Comparison of ENCODE assay signal across 9 mouse cellular contexts in the genomic region with DNA sequence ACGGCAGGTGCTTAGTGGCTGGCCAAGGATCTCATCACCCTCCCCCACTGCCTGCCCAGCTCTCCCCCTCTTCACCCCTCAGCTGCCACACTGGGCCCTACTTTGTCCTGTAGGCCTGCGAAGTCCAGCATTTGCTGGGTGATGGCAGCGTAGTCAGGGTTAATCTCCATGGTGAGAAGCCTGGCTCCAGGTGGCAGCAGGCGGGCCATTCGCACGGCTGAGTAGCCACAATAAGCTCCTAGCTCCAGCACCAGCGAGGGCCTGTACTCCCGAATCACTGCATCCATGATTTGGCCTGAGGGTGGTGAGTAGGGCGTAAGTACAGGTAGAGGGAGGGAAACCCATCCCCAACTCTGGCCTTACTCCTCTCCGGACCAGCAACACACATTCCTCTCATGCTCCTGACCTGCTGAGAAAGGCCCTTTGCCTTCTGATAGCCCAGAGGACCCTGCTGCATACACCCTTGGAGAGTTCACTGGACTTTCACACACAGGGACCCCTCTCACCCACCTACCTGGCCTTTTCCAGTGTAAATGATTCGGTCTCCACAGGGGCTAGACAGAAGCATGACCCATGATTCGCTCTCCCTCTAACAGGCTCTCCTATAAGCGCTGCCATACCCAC. TPM values are rescaled to one million over a fixed set of nuclear protein-coding genes. Genes with fewer than 3 reads are reported as not detected.
DNase-seq lines count a peak whose midpoint lies in the region; ATAC-seq and TF ChIP-seq lines count a peak whose summit lies in the region.
"Had no signal": no experiment of that assay in that cellular context is flagged by ENCODE, and none has a peak within 500 bp of the region (broad histone marks: within the 10 kb centered on the region; RNA-seq: fewer than 3 reads in every experiment).

No protein-coding gene starts in this region.

- no peak overlapping the region for H3K9ac ChIP-seq in stomach, embryonic 15.5 days
- H3K9ac ChIP-seq in intestine, postnatal 0 days (ENCODE audit: low read depth, low read length), result no peak overlapping the region
- H3K9ac ChIP-seq: liver, embryonic 14.5 days had no signal

- 94% methylated on average over 13 of the region's 13 CpGs for WGBS in spleen, adult 2 months
- 85% methylated on average over 13 of the region's 13 CpGs for WGBS in stomach, embryonic 15.5 days
- 88% methylated on average over 13 of the region's 13 CpGs for WGBS in intestine, postnatal 0 days

- peaks cover 11% of the 10 kb centered on the region for H3K36me3 ChIP-seq in spleen, adult 2 months (ENCODE audit: control insufficient read depth, insufficient read depth, low read length)
- H3K36me3 ChIP-seq in stomach, embryonic 15.5 days, result peaks cover 3% of the 10 kb centered on the region; the same call in 1 of the 2 replicates
- H3K36me3 ChIP-seq in intestine, postnatal 0 days (ENCODE audit: control insufficient read depth, insufficient read depth), result peaks cover 44% of the 10 kb centered on the region

- DNase-seq in cerebellum, adult 11 months, result peak; percentile 29
- no peak for DNase-seq in cerebellum, postnatal 4 days (ENCODE audit: low spot score in 2 of 2)
- no peak for DNase-seq in spleen, adult 2 months (ENCODE audit: low read depth in 1 of 2, low spot score in 2 of 2)
- no peak for DNase-seq in spleen, adult 18-20 months
- DNase-seq in kidney, postnatal 14 days, result peak; percentile 80
- no peak for DNase-seq in ovary, postnatal 36 days (ENCODE audit: low spot score)

- no peak for TF ChIP-seq CTCF in spleen, adult 2 months (IDR thresholded peaks at IDR 0.05; ENCODE audit: extremely low read depth, insufficient read depth, insufficient read length, insufficient replicate concordance)
- TF ChIP-seq CTCF in intestine, postnatal 0 days (IDR thresholded peaks at IDR 0.05; ENCODE audit: low read depth), result no peak

- H3K4me3 ChIP-seq in spleen, adult 2 months (ENCODE audit: extremely low read depth, insufficient read depth, insufficient read length), result no peak overlapping the region
- H3K4me3 ChIP-seq in stomach, embryonic 15.5 days (replicated peaks), result no peak overlapping the region
- no peak overlapping the region for H3K4me3 ChIP-seq in intestine, postnatal 0 days (ENCODE audit: low read depth, low read length)

- H3K4me2 ChIP-seq in stomach, embryonic 15.5 days, result no peak overlapping the region
- no peak overlapping the region for H3K4me2 ChIP-seq in intestine, postnatal 0 days (replicated peaks; ENCODE audit: low read depth)

- H3K9me3 ChIP-seq in stomach, embryonic 15.5 days, result no peaks in the 10 kb centered on the region
- no peaks in the 10 kb centered on the region for H3K9me3 ChIP-seq in intestine, postnatal 0 days (ENCODE audit: control insufficient read depth)

- H3K27ac ChIP-seq in spleen, adult 2 months (ENCODE audit: insufficient read depth, low read length), result peak overlapping the region; percentile 41
- no peak overlapping the region for H3K27ac ChIP-seq in stomach, embryonic 15.5 days
- H3K27ac ChIP-seq in intestine, postnatal 0 days (ENCODE audit: low read depth, low read length), result no peak overlapping the region
- H3K27ac ChIP-seq: liver, embryonic 14.5 days had no signal

- no peaks in the 10 kb centered on the region for H3K27me3 ChIP-seq in spleen, adult 2 months (ENCODE audit: control insufficient read depth, insufficient read depth, low read length)
- H3K27me3 ChIP-seq in stomach, embryonic 15.5 days (replicated peaks), result no peaks in the 10 kb centered on the region
- H3K27me3 ChIP-seq in intestine, postnatal 0 days (replicated peaks; ENCODE audit: control insufficient read depth, insufficient read depth, low read length), result no peaks in the 10 kb centered on the region

- peak; percentile 17; the same call in 1 of the 2 replicates for ATAC-seq in stomach, embryonic 15.5 days (ENCODE audit: insufficient read depth, low FRiP score, low read depth)
- no peak for ATAC-seq in intestine, postnatal 0 days

- peaks cover 17% of the 10 kb centered on the region for H3K4me1 ChIP-seq in spleen, adult 2 months (ENCODE audit: control insufficient read depth, insufficient read depth, insufficient read length)
- 0 out of 2 replicates have a peak, but pooled peaks cover 3% of the 10 kb centered on the region for H3K4me1 ChIP-seq in stomach, embryonic 15.5 days
- H3K4me1 ChIP-seq in intestine, postnatal 0 days (replicated peaks; ENCODE audit: control insufficient read depth, insufficient read depth, low read length), result no peaks in the 10 kb centered on the region

- TF ChIP-seq POLR2A in spleen, adult 2 months (IDR thresholded peaks at IDR 0.05; ENCODE audit: low read depth, low read length), result no peak

RNA-seq across cellular contexts. Expression of a gene that starts 15.0 kb away (rescaled TPM):
- 22.3 and 29.0 TPM in 2 replicates for polyA plus RNA-seq in spleen, adult 2 months (2012; rRNA removed)
- 24.4 and 26.1 TPM in 2 replicates for polyA plus RNA-seq in stomach, embryonic 15.5 days (2015; fragmentation: Nextera tagmentation; extraction: Ambion mirVana)
- 24.8 and 25.0 TPM in 2 replicates for polyA plus RNA-seq in intestine, postnatal 0 days (2015; fragmentation: Nextera tagmentation; extraction: Ambion mirVana)

RNA-seq across cellular contexts. Expression of a gene that starts 15.5 kb away (rescaled TPM):
- 64.7 and 87.1 TPM in 2 replicates for polyA plus RNA-seq in spleen, adult 2 months (2012; rRNA removed)
- 95.5 and 101 TPM in 2 replicates for polyA plus RNA-seq in stomach, embryonic 15.5 days (2015; fragmentation: Nextera tagmentation; extraction: Ambion mirVana)
- polyA plus RNA-seq in intestine, postnatal 0 days (2015; fragmentation: Nextera tagmentation; extraction: Ambion mirVana), result 103 and 107 TPM in 2 replicates

Comparison
In these comparisons a context has a peak if more than half of its experiments do, and no peak if none do; other contexts are left out.
1. DNase-seq: peak in cerebellum, adult 11 months (single experiment) and kidney, postnatal 14 days (single experiment); none in cerebellum, postnatal 4 days (0 of 2), spleen, adult 2 months (0 of 2), spleen, adult 18-20 months (0 of 2) and ovary, postnatal 36 days (single experiment).